Mouse (Mus musculus) adrenal gland, adult 2 months (tissue): ENCODE measurements around the gene Ranbp3l. TPM values are rescaled to one million over a fixed set of nuclear protein-coding genes. Genes with fewer than 3 reads are reported as not detected.
"Not testable (repeated sequence)": the region's sequence is repeated elsewhere in the genome, so short reads cannot be mapped to it uniquely, and the experiment has no call there.

ENCODE experiments used
- DNase-seq: peaks from one replicate; pipeline ENCODE4 v3.0.0; 2021
- long read RNA-seq: library from polyadenylated mRNA; stranded (forward); transcript quantifications from one replicate; pipeline ENCODE4 v2.0.0, GENCODE M21; 2021
- polyA plus RNA-seq: library from polyadenylated mRNA; depleted of rRNA; stranded (reverse); fragments of >200 nt; gene quantifications from 2 replicates; pipeline ENCODE4 v1.2.3, GENCODE M21; 2012; rRNA removed
- total RNA-seq, 2 experiments: library from RNA; stranded (reverse); gene quantifications; 2 replicates each; pipeline ENCODE4 v1.2.3; 2021

Gene Ranbp3l
- total RNA-seq = not detected
- polyA plus RNA-seq = not detected in 2 replicates
- long read RNA-seq = 0 reads

DNA sequence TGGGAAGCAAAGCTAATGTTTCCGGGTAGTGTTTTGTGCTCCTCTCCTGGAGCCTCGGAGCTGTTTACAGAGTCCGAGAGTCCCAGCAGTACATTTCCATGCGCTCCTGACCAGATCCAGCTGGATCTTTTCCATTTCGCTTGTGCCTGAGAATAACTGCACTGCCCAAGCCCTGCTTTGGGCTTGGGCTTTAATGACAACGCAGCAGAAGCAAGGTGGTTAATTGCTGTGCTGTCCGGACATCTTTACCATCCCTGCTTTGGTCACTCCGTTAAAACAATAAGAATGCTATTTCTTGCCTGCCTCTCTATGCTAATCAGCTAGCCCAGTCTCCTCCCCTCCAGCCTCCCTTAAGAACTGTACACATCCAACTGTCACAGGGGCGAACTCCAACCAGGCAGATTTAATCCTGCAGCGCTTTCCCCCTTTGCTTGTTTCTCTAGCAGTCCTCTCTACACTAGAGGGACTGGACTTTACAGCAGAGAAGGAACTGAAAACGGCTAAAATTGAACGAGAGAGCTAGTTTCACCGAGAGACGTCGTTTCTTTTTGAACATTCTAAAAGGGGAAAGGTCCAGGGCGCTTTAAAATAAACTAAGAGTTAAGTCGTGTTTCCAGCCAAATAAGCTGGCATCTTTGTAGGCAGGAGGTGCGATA, at the start of gene Ranbp3l:
TSS of gene Ranbp3l (plus strand) at position 377 of the 656 bp plus-strand sequence.
- no peak for DNase-seq

DNA sequence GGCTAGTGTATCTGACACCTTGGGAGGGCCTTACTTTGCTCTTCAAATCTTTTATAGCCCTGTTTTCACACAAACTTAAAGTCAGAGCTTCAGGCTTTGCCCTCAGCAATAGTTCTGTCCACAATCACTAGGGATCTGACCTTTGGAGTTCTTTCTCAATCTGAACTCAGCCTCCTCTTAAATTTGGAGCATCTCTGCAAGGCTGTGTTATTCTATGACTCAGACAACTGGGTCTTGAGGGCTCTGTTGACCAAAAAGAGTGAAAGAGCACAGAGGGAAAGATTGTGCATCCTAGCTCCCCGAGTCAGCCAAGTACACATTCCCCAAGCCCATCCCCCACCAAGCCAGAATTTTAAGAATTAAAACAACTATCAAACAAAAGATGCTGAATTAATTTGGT, 37.7 kb upstream of the Ranbp3l start:
- no peak for DNase-seq

DNA sequence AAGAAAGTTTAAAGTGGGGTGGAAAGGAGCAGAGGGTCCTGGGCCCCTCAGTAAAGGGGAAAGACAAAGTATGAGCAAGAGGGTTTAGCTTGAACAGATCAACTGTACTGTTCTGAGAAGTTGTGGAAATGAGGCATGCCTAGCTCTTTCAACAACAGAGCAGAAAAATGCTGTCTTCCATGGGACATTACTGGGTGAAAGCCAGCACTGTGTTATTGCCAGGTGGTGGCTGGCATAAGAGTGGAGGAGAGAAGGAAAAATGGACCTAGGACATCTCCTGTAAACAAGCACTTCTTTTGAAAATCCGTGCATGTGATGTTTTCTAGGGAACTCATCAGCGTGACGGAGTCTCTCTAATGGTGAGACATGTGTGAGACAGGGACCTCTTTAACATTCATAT, 30.8 kb upstream of the Ranbp3l start:
- no peak for DNase-seq

DNA sequence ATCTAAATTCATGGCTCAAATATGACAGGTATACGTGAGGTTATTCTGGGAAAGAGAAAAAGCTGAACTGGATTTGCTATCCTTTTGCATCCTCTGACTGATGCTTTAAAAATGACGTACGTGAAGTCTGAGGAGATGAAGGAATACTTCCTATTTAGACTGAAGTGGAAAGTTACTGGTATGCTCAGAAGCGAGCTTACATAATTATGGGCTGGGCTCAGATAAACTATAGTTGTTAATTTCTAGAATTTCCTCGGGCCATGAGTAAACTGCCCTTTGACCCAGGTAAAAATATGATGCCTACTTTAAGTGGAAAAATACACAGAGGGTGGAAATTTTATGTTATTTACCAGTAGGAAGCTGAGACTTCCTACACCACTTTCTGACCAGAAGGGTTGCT, 26.9 kb upstream of the Ranbp3l start:
- no peak for DNase-seq

DNA sequence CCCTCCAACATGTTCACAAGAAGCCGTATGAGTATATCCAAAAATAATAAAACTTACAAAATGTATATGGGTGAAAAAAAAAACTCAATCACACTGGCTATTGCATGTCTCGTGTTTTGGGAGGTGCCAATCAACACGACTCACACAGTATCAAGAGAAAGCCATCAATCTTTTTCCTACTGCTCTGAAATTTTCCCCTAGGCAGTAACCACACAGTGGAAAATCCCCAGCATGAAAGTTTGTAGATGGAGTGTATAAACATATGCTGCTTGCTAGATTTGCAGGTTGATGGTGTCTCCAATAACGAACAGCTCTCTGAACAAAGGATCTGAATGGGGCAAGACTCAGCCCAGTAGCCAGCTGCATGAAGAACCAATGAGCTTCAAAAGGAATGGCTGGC, 16.9 kb upstream of the Ranbp3l start:
- DNase-seq = no peak

DNA sequence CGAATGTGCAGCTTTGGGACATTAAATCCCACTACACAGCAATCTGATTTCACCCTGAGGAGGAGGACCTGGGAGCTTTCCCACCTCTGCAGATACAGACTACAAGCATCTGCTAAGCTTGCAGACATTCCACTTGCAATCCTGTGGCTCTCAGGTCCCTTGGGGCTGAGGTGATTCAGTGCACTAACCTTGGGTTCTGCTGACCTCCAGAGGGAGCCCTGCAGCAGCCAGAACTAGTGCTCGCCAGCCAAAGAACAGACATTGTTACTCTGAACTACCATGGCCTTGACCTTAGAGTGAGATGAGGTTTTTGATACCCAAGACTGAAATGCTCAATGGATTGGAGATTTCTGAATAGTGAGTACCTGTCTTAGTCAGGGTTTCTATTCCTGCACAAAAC, 4.4 kb upstream of the Ranbp3l start:
- peak; percentile 63 for DNase-seq

DNA sequence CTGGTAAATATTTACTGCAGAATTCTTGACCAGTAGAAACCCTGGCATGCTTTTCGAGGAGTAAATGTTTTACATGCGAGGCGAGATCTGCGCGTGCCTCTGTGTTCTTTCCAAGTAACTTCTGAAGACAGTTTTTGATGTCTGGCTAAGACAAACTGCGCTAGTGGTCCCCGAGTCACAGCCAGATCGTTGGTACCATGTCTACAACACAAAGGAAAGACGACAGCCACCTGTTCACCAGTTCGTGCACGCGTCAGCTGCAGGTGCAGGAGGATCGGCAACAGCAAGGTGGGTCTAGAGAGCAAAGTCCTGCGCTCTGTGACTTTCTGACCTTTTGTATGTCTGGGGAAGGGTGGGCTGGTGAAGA, 463 bp downstream of the Ranbp3l start:
- DNase-seq = no peak

DNA sequence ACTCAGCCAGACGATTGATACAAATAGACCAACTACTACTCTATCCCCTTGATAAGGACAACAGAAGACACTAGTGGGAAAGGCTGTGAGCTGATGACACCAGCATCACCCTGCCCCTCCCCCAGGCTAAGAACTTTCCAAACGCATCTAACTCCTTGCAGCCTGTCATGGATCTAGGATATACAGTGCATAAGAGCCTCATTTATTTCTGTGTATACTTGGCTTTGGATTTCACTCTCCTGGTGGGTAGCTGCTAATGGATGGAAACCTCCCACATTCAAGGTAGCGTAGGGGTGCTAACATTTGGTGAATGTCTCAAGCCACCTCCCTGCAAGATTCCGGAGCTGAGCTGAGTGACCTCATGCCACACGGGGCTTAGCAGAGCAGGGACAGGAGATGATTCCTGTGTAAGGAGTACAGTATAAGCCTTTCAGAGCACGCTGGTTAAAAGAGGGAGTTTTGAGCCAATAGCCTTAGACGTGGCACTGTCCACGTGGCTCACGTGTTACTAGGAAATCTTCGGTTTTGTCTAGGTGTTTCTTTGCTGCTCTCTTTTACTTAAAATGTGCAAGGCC, 1.4 kb downstream of the Ranbp3l start:
- no peak for DNase-seq

DNA sequence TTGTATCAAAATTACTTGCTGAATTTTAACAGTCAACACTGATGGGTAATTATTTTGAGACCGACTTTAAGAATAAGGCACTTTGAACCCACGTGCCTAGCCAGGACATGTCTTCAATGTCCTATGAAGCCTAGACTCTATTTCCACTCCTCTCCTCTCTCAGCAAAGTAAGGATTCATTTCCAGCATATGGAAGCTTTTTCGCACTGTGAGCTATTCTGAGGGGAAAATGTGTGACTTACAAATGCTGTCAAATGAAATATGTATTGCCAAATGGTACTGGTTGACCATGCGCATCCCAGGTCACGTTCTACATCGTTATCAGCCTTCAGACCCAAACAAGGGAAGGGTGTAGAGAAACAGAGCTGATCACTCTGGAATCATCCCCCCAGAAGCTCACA, 23.5 kb downstream of the Ranbp3l start:
- no peak for DNase-seq

DNA sequence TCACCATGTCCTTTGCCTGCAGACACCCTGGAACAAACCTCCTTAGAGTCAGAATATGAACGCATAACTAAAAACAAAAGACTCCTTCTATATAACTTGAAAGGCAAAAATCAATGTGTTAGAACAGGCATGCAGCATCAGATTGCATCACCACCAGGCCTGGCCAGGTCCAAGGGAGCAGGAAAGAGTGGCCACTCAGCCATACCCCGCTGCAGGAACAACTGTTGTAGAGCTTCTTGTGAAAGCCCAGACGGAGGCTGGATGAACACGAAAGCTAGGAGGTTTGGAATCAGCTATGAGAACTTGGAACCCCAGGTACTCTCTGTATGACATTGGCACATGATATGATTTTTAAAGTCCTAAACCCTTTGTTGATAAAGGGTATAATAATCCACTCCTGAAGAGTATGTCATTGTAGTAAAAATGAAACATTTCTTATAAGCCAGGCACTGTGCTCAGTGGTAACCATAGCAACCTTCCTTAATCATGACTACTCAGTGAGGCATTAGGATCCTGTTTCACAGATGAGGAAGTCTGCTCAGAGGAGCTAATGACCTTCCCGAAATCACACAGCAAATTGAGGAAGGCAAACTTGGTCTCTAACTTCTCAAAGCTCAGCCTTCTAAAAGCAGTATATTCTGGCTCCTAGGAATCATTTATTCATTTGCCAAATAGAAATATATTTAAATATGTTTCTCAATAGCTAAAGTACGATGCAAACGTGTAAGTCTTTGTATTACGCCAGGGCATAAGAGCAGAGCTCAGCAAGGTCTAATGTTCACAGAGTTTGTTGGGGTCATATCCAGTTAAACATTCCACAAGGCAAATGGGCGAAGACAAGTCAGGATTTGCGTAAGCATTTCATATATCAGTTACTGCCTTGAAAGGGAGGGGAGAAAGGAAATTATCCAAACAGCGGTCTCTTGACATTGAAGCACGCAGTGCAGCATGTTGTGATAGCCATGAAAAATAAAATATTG, 24.4 kb downstream of the Ranbp3l start:
- DNase-seq = no peak

DNA sequence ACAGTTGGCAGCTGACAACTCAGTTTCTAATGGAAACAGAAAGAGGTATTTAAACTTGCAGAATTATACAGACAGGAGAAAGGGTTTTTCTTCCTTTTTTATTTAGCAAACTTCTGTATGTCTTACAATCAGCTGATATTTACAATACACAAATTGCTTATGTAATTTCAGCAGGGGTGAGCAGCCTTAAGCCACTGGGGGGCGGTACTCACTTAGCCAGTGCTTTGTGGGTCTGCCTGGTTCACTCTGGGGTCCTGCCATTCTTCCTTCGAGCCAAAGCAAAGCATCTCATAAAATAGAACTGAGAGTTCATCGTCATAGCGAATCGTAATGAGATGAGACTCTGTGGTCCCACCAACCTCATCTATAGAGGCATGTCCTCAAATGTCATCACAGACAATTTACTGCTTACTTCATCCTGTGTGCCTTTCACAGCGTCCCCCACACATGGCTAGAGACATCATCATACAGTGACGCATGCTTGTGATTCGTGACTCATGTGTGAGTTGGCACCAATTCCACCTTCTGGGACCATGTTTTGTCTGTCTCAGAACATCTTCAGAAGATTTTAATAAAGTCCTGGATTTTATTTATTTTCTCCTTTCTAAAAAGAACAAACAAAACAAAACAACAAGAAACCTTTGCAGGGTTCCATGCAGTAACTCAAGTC, 27.0 kb downstream of the Ranbp3l start:
- DNase-seq = peak; percentile 72

DNA sequence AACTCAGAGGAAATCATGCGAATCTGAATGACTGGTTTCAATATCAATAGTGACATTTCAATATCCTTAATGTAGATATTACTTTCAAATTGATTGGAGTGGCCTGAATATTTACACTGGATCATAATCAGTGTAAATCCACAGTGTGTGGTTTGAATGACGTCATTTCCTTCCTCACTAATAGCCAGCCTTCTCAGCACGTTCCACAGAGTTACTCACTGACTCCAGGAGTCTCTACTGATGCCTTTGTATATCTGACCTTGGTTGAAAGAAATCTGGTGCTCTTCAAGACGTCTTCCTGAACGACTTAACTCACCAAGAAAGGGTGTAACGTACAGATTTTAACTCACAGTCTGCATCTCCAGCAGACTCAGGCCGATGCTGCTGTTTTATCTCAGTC, 27.7 kb downstream of the Ranbp3l start:
- DNase-seq = no peak

DNA sequence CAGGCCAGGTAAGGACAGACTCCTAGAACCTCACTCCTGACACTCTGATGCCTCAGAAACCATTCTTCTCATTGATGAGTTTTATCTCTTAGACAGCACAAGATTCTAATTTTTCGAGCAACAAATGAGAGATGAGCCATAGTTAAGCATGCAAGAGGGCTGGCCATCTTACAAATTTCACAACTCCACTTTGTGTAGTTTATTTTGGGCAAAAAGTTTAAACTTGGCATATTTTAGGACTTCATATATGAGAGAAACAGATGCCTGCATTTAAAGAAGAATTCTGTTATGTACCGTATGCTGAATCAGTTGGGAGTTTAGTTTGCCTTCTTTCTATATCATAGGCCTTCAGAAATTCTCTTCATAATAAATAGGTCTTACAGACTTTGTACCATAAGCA, 35.0 kb downstream of the Ranbp3l start:
- DNase-seq = no peak

DNA sequence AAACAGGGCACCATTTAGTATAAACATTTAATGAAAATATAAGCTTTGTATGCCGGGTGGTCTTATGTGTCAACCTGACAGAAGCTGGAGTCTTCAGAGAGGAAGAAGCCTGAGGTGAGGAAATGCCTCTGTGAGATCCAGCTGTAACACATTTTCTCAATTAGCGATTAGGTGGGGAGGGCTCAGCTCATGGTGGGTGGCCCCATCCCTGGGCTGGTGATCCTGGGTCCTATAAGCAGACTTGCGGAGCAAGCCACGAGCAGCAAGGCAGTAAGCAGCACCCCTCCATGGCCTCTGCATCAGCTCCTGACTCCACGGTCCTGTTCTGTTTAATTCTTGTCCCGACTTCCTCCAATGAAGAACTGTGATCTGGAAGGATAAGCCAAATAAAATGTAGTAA, 41.4 kb downstream of the Ranbp3l start:
- no peak for DNase-seq

DNA sequence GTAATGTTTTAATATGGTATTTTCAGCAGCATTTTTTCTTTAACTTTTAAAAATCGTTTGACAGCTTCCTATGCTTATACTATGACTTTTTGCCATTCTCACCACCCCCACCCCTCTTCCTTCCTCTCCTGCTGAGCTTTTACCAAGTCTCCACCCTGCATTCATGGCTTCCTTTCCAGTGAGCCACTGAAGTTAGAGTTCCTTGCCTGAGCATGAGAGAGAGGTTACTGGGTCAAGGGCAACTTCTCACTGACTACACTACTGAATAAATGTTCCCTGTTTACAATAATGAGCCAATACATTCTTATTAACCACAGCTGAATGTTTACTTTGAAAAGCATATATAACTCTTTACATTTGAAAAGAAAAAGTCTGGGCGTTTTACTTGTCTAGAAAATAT, 46.8 kb downstream of the Ranbp3l start:
- no peak for DNase-seq

DNA sequence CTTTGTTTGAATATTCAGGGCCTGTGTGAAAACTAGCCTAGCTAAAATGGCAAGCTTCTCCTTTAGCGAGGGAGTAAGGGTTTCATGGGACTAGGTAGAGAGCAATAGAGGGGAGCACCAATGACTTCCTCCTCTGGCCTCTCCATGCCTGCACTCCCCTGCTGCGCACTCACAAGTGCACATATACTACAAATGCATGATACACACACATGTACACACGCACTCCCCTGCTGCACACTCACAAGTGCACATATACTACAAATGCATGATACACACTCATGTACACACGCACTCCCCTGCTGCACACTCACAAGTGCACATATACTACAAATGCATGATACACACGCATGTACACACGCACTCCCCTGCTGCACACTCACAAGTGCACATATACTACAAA, 47.7 kb downstream of the Ranbp3l start:
- not testable (repeated sequence) for DNase-seq

DNA sequence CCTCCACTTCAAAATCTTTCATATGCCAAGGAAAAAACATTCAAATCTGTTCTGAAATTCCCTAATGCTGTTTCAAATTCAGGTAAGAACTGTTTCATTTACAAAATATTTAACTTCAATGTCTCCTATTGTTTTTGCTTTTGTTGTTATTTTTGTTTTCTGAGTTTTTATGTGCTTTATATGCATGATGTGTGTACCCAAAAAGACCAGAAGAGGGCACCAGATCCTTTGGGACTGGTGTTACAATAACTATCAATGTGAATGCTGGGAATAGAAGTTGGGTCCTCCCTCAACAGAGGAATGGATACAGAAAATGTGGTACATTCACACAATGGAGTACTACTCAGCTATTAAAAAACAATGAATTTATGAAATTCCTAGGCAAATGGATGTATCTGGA, 88.0 kb downstream of the Ranbp3l start:
- DNase-seq = no peak

DNA sequence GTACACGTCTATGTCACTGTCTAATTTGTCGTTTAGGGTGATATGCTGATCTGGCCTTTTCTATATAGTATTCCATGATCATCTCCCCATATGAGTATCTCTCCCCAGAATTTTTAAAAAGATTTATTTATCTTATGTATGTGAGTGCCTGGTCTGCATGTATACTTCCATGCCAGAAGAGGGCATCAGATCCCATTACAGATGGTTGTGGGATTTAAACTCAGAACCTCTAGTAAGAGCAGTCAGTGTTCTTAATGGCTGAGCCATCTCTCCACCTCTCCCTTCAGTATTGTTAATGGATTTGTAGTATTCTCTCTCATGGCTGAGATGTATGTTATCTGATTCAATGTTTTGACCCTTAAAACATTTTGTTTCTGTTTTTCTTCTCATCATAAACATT, 92.1 kb downstream of the Ranbp3l start:
- no peak for DNase-seq

DNA sequence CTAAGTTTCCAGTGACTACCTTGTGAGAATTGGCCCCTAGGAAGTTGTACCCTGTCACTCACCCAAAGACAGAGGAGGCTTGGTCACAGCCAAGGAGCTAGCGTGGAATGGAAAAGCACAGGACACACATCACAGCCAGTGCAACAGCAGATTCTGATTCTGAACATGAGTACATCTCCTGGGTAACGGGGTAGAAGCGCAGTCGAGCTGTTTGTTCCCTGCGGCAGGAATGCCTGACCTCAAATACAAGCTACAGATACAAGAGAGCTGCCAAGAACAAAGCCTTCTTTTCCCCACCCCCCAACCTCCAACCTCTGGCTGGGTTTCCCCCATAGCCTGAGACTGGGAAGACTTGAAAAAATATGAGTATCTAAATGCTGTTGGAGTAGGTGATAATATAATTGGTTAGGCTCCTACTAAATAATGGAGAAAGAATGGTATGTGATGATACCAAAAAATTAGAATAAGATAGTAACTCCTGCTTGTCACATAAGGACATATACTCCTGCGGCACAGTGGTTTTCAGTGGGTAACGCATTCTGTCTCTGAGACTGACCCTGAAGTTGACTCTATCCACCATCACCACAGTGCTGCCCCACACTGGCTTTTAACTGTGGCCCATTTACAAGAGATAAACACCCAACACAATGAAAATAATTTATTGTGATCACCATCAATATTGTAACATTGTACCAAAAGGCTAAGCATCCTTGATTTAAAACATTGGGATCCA, 93.6 kb downstream of the Ranbp3l start:
- no peak for DNase-seq

DNA sequence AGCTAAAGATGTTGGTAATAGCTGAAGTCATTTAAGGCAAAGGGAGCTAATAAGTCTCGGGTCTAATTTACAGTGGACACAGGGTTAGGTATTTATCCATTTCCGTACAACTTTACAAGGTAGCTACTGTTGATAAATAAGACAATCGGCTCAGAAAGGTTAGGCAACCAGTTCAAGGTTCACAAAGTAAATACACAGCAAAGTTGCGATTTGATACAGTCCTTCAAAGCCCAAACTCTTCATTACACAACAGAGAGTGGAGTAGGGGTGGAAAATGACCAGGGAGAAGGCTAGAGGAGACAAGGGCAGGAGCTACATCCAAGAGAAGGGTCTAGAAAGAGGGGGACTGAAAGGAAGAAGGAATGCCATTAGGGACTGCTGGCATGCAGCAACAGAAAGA, 101.1 kb downstream of the Ranbp3l start:
- DNase-seq = no peak

DNA sequence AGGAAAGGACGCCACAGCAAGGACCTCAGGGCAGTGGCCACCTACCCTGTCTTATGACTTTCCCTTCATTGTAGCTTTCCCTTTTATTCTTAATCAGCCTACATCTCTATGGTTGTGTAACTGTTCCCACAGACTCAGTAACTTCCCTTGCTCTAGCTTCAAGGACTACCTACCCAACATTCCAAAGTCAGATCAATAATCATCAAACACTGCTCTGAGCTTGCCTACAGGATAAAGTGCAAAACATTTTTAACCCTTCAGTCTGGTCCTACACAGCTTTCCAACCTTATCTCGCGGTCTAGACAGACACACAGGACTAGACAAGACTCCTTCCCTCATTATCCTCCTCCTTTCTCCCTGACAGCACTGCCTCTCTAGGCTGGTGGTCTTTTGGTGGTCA, 102.6 kb downstream of the Ranbp3l start:
- DNase-seq = no peak
